In the genomic region with DNA sequence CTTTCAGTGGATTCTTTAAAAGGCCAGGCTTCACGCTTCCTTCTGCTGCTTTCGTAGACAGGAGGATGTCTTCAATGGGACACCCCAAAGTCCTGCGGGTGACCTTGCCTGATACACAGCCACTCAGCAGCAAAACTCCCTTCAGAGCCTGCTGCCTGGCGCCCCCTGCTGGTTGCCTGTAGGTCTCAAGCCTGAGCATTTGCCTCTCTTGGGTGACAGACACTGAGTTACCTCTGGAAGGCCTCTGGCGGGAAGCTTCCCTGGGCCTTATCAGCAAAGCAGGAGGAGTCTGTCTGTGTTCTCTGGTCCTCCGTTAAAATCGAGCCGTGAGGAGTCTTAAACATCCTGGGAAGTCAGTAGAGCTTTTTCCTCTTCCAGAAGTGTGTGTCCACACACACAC, we compare ENCODE assay signal across 9 mouse cellular contexts. TPM values are rescaled to one million over a fixed set of nuclear protein-coding genes. Genes with fewer than 3 reads are reported as not detected.
DNase-seq lines count a peak whose midpoint lies in the region; ATAC-seq and TF ChIP-seq lines count a peak whose summit lies in the region.
"Had no signal": no experiment of that assay in that cellular context is flagged by ENCODE, and none has a peak within 500 bp of the region (broad histone marks: within the 10 kb centered on the region; RNA-seq: fewer than 3 reads in every experiment).

No protein-coding gene starts in this region.

- 31% methylated on average over 8 of the region's 8 CpGs for WGBS in lung, adult 2 months

- peaks cover 18% of the 10 kb centered on the region for H3K4me1 ChIP-seq in lung, adult 2 months (ENCODE audit: control insufficient read depth, insufficient read depth, low read length)

- ATAC-seq in CD4-positive, CD25-positive, alpha-beta regulatory T cell, adult 4 months, result peak; percentile 44

- H3K4me3 ChIP-seq in lung, adult 2 months (replicated peaks; ENCODE audit: extremely low read depth, low read depth, low read length), result no peak overlapping the region
- H3K4me3 ChIP-seq: limb, embryonic 15.5 days had no signal

- peak; percentile 85 for DNase-seq in NIH3T3 (ENCODE audit: low read depth)
- peak; percentile 67 for DNase-seq in cerebellum, adult 9-11 months
- peak; percentile 67 for DNase-seq in gastrocnemius, postnatal 25 days
- peak; percentile 48 to 83 for DNase-seq in layer of hippocampus, adult 18-20 months (ENCODE audit: low spot score in 2 of 2)
- peak; percentile 85 for DNase-seq in lung, adult 2 months
- peak; percentile 82 for DNase-seq in right cerebral cortex, postnatal 14 days
- DNase-seq in urinary bladder, postnatal 36 days (ENCODE audit: low spot score in 2 of 2), result peak; percentile 69 to 87

- TF ChIP-seq POLR2A in lung, adult 2 months (IDR thresholded peaks at IDR 0.05; ENCODE audit: borderline replicate concordance, extremely low read depth, low read depth, low read length), result no peak

- TF ChIP-seq CTCF in lung, adult 2 months (IDR thresholded peaks at IDR 0.05; ENCODE audit: insufficient read depth, low read length), result peak; percentile 92

RNA-seq across cellular contexts. Expression of gene Snx9, which starts 49.3 kb away (rescaled TPM):
- polyA plus RNA-seq in CD4-positive, CD25-positive, alpha-beta regulatory T cell, adult 4 months (2017; shearing (Covaris generic)), result 1 to 10 TPM; 4.3 to 4.9 TPM
- total RNA-seq in gastrocnemius, postnatal 25 days (2021), result 10 to 100 TPM; 21.5 to 22.4 TPM
- 10 to 100 TPM; 15.2 to 15.3 TPM for total RNA-seq in layer of hippocampus, adult 18-20 months (2021)
- polyA plus RNA-seq in lung, adult 2 months (2012; rRNA removed), result 26.7 and 31.4 TPM in 2 replicates

RNA-seq across cellular contexts. Expression of gene Synj2, which starts 50.7 kb away (rescaled TPM):
- 10 to 100 TPM; 11.3 to 19.9 TPM for polyA plus RNA-seq in CD4-positive, CD25-positive, alpha-beta regulatory T cell, adult 4 months (2017; shearing (Covaris generic))
- total RNA-seq in gastrocnemius, postnatal 25 days (2021), result 10 to 100 TPM; 35.8 to 48.7 TPM
- total RNA-seq in layer of hippocampus, adult 18-20 months (2021), result 10 to 100 TPM; 71.8 to 73.5 TPM
- polyA plus RNA-seq in lung, adult 2 months (2012; rRNA removed), result 7.1 and 10.9 TPM in 2 replicates
